Mouse (Mus musculus): ENCODE results near the gene Slc25a12.

The Slc25a12 gene

DNA sequence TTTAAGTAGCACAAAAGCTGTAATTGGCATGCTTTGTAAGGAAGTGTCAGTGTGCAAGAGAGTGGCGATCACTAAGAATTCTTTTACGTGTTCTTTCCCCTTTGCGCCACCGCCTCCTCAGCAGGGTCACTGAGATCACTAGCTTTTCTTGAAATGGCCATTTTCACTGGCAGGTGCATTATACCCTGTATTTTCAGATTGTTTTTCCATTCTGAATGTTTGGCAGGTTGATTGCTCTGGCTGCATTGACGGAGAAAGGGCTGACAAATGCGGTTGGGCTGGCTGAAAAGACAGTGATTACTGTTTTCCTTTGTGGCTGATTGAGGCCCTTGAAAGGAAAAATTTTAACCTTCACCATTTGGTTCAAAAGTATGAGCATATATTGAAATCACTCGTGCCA is 122.7 kb downstream of the Slc25a12 start:
- DNase-seq = no peak

DNA sequence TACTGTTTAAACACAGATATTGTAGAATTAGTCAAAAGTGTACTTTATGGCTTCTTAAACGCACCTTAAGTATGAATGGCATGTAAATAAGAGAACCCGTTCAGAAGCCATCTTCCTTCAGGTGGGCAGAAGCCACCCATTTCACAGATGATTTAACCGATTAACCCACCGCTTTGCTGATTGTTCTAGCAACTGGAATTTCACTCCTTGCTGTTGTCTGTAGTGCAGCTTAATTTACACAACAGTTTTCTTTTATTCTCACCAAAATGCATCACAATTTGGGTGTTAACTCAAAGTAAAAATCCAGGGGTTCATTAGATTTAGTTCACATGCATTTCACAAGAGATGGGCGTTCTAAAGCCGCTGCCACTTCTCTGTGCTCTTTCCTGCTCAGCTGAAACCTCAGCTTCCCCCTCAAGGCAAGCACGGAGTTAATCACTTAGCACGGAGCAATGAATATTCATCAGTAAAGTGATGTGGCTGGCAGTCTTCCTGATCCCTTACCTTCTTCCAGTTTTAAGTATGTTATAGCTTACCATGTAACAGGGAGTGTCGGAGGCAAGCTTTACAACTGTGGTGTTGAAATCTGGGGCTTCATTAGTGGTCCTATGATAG is 124.4 kb downstream of the Slc25a12 start:
- no peak for DNase-seq

DNA sequence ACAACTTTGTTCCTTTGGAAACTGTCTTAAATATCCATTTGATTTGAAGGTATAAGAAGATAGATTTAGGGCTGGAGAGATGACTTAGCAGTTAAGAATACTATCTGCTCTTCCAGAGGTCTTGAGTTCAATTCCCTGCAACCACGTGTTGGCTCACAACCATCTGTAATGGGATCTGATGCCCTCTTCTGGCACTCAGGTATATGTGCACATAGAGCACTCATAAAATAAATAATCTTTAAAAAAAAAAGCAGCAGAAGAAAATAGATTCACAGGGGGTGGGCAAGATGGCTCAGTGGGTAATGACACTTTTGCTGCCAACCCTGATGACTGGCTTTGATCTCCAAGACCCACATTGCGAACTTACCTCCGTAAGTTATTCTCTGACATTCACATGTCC is 125.4 kb downstream of the Slc25a12 start:
- no peak for DNase-seq

DNA sequence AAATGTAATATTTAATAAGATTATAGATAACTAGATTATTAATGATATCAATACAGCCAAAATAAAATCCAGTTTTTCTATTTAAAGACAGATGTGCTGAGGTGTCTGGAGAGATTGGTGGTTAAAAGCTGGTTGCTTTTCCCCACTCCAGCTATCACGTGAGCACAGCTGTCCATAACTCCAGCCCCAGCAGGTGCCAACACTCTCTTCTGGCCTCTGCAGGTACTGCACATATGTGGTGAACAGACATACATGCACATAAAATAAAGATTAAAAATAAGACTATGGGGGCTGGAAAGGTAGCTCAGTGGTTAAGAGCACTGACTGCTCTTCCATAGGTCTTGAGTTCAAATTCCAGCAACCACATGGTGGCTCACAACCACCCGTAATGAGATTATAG is 126.0 kb downstream of the Slc25a12 start:
- DNase-seq = no peak

DNA sequence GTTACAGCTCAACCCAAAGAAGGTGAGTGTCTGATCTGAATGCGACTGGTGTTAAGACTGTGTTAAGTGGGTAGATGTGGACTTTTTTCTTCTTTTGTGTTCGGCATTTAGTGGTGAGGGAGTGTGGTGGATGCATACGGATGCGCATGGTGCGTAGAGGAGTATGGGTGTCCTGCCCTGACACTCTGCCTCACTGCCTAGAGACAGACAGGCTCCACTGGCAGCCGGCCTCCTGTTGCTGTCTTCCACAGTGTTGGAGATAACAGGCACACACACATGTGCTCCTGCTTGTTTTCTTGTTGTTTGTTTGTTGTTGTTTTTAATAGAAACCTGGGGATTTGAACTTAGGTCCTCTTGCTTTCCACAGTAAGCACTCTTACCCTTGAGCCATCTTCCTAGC is 131.5 kb downstream of the Slc25a12 start:
- no peak for DNase-seq

DNA sequence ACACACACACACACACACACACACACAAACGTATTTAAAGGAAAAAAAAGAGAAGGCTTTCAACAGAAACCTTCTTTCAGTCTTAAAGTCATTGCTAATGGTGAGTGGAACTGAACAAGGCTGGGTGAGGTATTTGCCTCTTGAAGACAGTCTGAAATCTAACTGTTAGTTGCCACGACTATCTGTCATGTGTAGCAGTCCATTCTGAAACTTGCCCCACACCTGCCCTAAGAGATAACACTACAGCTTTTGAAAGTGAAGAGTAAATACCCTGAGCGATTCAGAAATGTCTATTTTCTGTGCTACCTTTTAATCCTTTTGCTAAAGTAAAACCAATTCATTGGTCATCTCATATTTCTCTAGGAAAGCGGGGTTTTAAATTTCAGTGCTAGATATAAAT is 132.1 kb downstream of the Slc25a12 start:
- DNase-seq = no peak

DNA sequence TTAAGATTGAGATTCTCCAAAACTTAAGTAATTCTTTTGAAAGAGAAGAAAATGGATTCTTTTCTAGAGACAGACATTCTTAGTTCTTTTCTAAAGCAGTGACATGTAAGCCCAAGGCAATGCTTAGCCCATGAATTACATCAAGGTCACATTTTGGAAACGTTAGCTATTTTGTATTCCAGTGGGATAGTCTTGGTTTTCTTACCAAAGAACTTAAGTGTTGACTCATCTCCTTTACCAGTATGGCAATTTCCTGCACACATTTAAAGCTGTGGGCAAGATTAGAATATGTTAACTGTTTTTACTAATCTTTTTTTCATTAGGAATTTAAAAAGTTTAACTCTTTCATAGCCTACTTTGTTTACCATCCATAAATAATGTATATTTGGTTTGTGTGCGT is 134.6 kb downstream of the Slc25a12 start:
- no peak for DNase-seq

DNA sequence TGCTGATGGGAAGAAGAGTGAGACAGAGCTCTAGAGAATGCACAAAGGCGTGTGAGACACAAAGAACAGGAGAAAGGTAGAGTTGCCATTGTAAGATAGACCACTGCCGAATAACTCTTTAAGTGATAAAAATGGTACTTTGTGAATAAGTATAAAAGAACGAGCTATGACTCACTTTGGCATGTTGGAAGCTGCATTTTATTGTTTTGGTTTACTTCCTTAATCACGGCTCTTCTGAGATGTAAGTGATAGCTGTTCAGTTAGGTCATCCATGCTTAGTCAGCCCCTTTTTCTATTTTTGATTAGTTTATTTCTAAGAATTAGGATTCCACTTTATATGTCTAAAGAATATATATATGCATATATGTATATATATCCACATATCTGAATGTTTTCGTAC is 135.6 kb downstream of the Slc25a12 start:
- DNase-seq = no peak

DNA sequence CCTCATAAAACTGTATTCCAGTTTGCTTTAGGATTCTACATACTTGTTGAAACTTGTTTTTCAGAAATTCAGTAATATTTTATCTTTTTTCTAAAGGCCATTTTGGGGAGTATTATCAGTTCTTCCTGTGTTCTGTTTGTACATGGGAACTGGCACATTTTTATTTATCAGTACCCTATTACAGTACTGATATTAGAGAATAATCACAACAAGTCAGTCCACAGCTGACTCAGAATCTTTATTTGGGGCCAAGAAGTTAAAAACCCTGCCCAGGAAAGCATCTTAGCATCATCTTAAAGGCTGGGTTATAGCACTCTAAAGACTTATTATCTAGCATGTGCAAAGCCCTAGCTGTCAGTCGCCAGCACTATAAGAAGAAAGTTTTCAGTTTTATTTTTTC is 137.9 kb downstream of the Slc25a12 start:
- no peak for DNase-seq

DNA sequence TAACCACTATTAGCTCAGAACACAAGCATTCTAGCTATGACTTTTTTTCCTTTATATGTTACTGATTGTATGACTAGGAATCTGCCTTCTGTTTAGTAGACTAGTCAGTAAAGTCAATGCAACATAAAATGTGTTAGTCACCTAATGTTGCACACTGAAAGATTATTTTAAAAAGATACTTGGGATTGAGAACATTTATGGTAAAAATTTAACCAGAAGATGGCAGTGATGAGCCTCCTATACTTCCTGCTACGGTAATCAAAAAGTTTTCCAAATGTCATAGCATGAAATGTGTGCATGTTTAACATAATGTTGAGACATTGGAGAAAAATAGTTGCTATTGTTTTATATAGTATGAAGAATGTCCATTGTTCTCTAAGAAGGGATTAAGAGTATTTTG is 140.2 kb downstream of the Slc25a12 start:
- no peak for DNase-seq
